Mouse (Mus musculus) adrenal gland, adult 8-10 months (tissue): ENCODE measurements at regions not wholly inside any gene's neighbourhood (a gene's known extent, or its start where the extent isn't known, plus 50 kb on each side); places are given as distances from the start of the nearest gene placed in this dataset.

Source experiments
- DNase-seq: peaks from one replicate; pipeline ENCODE4 v3.0.0; 2022

- no peak for DNase-seq
These were observed 223.2 kb upstream of the Agtr1b start for GRCm38 (mm10) chr3:20590143-20590542.

- no peak for DNase-seq
These were observed 184.6 kb upstream of the Agtr1b start for GRCm38 (mm10) chr3:20551563-20551962.

GRCm38 (mm10) chr3:20543991-20544390, 177.0 kb upstream of the Agtr1b start:
- DNase-seq, result no peak

- DNase-seq, result no peak
These were observed 171.6 kb upstream of the Agtr1b start for GRCm38 (mm10) chr3:20538492-20539004.

GRCm38 (mm10) chr3:20520738-20521137, 153.8 kb upstream of the Agtr1b start:
- no peak for DNase-seq

GRCm38 (mm10) chr3:20509192-20509591, 142.2 kb upstream of the Agtr1b start:
- DNase-seq, result peak; percentile 55

- peak; percentile 12 for DNase-seq
These were observed 138.6 kb upstream of the Agtr1b start for GRCm38 (mm10) chr3:20505546-20505945.
